Mouse (Mus musculus) bone marrow macrophage, adult 2 months (primary cell): ENCODE measurements at regions not wholly inside any gene's neighbourhood (a gene's known extent, or its start where the extent isn't known, plus 50 kb on each side); places are given as distances from the start of the nearest gene placed in this dataset.

Experiments
- CTCF ChIP-seq: IDR thresholded peaks from 2 replicates; pipeline ENCODE4 v1.5.1; 2012; ENCODE audit warnings: low read depth, mild to moderate bottlenecking, low read length, moderate library complexity
- POLR2A ChIP-seq: IDR thresholded peaks from 2 replicates; pipeline ENCODE4 v1.6.1; 2012; ENCODE audit warnings: mild to moderate bottlenecking, low read depth, low read length, borderline replicate concordance

- TF ChIP-seq POLR2A (no peak), CTCF (no peak)
Measured at GRCm38 (mm10) chr14:48812741-48813495, 139.3 kb upstream of the Otx2 start.
